Mouse (Mus musculus) CH12.LX (cell line): Measurements from ENCODE around the gene Slc37a3.

Experiments
- CTCF ChIP-seq, 2 experiments: IDR thresholded peaks in 1 of 2; conservative IDR thresholded peaks in 1 of 2; 2 replicates each; pipeline ENCODE4 v1.5.1; 2011 to 2012; ENCODE audit warnings: low read depth in 2 of 2, low read length in 2 of 2, improper control_type of control experiment in 1 of 2, inconsistent platforms in 1 of 2, mild to moderate bottlenecking in 1 of 2, moderate library complexity in 1 of 2
- E2F4 ChIP-seq: IDR thresholded peaks from 2 replicates; pipeline ENCODE4 v1.6.1; 2011; ENCODE audit warnings: low read depth, low read length, improper control_type of control experiment; ENCODE audit not compliant: insufficient replicate concordance
- EP300 ChIP-seq: IDR thresholded peaks from 2 replicates; pipeline ENCODE4 v1.6.1; 2011; ENCODE audit warnings: low read length, improper control_type of control experiment
- ETS1 ChIP-seq: conservative IDR thresholded peaks from 2 replicates; pipeline ENCODE4 v1.6.1; 2012; ENCODE audit warnings: low read depth, mild to moderate bottlenecking, inconsistent platforms, low read length, improper control_type of control experiment, moderate library complexity
- MAFK ChIP-seq: IDR thresholded peaks from 2 replicates; pipeline ENCODE4 v1.6.1; 2011; ENCODE audit warnings: low read length, improper control_type of control experiment; ENCODE audit not compliant: insufficient replicate concordance
- MAX ChIP-seq: IDR thresholded peaks from 2 replicates; pipeline ENCODE4 v1.6.1; 2011; ENCODE audit warnings: low read length, improper control_type of control experiment
- MXI1 ChIP-seq: IDR thresholded peaks from 2 replicates; pipeline ENCODE4 v1.6.1; 2011; ENCODE audit warnings: mild to moderate bottlenecking, low read depth, low read length, improper control_type of control experiment
- NELFE ChIP-seq: IDR thresholded peaks from 2 replicates; pipeline ENCODE4 v1.6.1; 2011; ENCODE audit warnings: low read depth, low read length, improper control_type of control experiment
- NRF1 ChIP-seq: IDR thresholded peaks from 2 replicates; pipeline ENCODE4 v1.6.1; 2014; ENCODE audit warnings: low read depth, mild to moderate bottlenecking, inconsistent platforms, low read length, improper control_type of control experiment, moderate library complexity
- POLR2A ChIP-seq: IDR thresholded peaks from 2 replicates; pipeline ENCODE4 v1.6.1; 2011; ENCODE audit warnings: low read depth, mild to moderate bottlenecking, improper control_type of control experiment, low read length
- RAD21 ChIP-seq: IDR thresholded peaks from 2 replicates; pipeline ENCODE4 v1.6.1; 2011; ENCODE audit warnings: low read depth, mild to moderate bottlenecking, low read length, improper control_type of control experiment, moderate library complexity
- USF1 ChIP-seq: IDR thresholded peaks from 2 replicates; pipeline ENCODE4 v1.6.1; 2014; ENCODE audit warnings: low read depth, mild to moderate bottlenecking, inconsistent platforms, low read length, improper control_type of control experiment

DNA sequence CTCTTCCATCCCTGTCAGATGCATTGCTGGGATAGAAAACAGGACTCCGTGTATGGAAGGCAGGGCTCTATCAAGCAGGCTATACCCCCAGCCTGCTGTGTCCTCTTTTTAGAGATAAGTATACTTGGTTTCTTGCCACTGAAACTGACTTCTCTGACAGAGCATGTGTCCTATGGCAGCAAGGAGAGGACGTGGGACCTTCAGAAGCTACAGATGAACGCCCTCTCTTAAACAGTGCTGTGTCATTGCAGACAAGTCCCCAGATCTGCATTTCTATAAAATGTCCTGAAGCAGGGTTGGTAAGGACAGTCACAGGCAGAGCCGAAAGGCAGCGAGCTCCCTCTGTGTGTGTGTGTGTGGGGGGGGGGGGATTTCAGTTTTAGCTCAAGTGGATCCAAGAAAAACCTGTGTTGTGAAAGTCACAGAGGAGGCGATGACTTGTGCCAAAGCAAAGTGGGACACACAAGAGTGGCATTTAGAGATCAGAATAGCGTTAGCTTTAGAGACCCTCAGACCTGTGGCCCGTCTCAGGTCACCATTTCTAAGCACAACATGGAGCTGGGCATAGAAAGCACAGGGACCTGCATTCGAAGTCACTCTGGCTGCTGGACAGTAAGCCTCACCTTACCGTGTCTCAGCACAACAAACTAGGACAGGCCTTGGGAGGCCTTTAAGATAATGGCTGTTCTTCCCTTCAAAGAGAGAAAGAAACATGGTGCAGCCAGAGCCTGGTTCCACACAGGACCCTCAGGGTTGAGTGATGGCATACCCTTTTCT lies 59.4 kb downstream of the Slc37a3 start:
- no peak for TF ChIP-seq CTCF (conservative IDR thresholded peaks at IDR 0.05 in 1 of 2, IDR thresholded peaks at IDR 0.05 in 1 of 2; ENCODE audit: low read depth in 2 of 2, low read length in 2 of 2)
- no peak for TF ChIP-seq RAD21
- TF ChIP-seq MAFK = no peak
- no peak for TF ChIP-seq ETS1
- no peak for TF ChIP-seq MAX
- no peak for TF ChIP-seq POLR2A
- no peak for TF ChIP-seq USF1
- no peak for TF ChIP-seq NELFE
- no peak for TF ChIP-seq NRF1
- TF ChIP-seq EP300 = no peak
- no peak for TF ChIP-seq E2F4
- no peak for TF ChIP-seq MXI1
